Mouse (Mus musculus) liver, embryonic 14.5 days (tissue): ENCODE results near the gene Atp2b4.

Source experiments
- CTCF ChIP-seq: IDR thresholded peaks from 2 replicates; pipeline ENCODE4 v1.5.1; 2016; ENCODE audit warnings: antibody characterized with exemption, low read depth, control low read depth
- EP300 ChIP-seq: IDR thresholded peaks from 2 replicates; pipeline ENCODE4 v1.6.1; 2016; ENCODE audit warnings: antibody characterized with exemption, low read depth

DNA sequence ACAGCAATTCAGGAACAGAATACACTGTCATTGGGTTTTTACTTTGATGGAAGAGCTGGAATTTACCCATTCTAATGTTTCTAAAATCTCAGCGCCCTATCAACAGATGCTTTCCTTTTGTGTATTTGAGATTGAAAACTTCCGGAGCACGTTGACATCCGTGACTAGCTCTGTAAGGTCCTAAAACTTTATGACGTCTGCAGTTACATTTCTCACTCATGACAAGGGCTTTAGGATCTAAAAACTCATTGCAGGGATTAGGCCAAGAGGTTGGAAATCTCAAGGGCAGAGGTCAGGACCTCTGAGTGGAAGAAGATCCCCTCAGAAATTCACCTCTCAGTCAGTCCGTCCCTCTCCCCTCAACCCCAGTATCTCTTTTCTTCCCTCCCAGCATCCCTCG, 112.5 kb downstream of the Atp2b4 start:
- no peak for TF ChIP-seq CTCF
- no peak for TF ChIP-seq EP300
